Mouse (Mus musculus) CH12.LX (cell line): ENCODE data around the gene N4bp2l1. TPM values are rescaled to one million over a fixed set of nuclear protein-coding genes. Genes with fewer than 3 reads are reported as not detected.

Source experiments
- DNase-seq: peaks from one replicate; pipeline ENCODE4 v3.0.0-alpha.2; 2013; ENCODE audit errors: extremely low read depth
- H3K27ac ChIP-seq: 2 replicates; pipeline ENCODE4 v1.5.1; 2012; ENCODE audit warnings: low read depth, mild to moderate bottlenecking, control low read depth, moderate library complexity; ENCODE audit not compliant: insufficient read depth
- H3K27me3 ChIP-seq: replicated peaks from 2 replicates; pipeline ENCODE3; 2012; ENCODE audit warnings: inconsistent platforms
- H3K36me3 ChIP-seq, 2 experiments: replicated peaks in 1 of 2; 2 replicates each; pipeline versions ENCODE3 to v1.6.1; 2012; ENCODE audit warnings: inconsistent platforms in 1 of 2, low read length in 1 of 2, mild to moderate bottlenecking in 1 of 2, mixed read lengths in 1 of 2, moderate library complexity in 1 of 2; ENCODE audit not compliant: control insufficient read depth in 1 of 2, insufficient read depth in 1 of 2
- H3K4me1 ChIP-seq, 2 experiments: 2 replicates each; pipeline ENCODE4 v1.6.1; 2012; ENCODE audit warnings: inconsistent platforms in 1 of 2, moderate library complexity in 1 of 2; ENCODE audit not compliant: insufficient read depth in 2 of 2, control insufficient read depth in 1 of 2
- H3K4me2 ChIP-seq: 2 replicates; pipeline ENCODE4 v1.6.1; 2012; ENCODE audit warnings: low read depth, mild to moderate bottlenecking, control low read depth; ENCODE audit not compliant: poor library complexity, insufficient read depth, severe bottlenecking
- H3K4me3 ChIP-seq, 3 experiments: fragments of 150-350 bp in 1 of 3; sonication (generic) in 1 of 3; replicated peaks in 1 of 3; 2 replicates each; pipeline versions ENCODE3 to v1.5.1; 2011 to 2012; ENCODE audit warnings: low read depth in 2 of 3, low read length in 2 of 3, mild to moderate bottlenecking in 2 of 3, moderate library complexity in 2 of 3, control low read depth in 1 of 3, improper control_type of control experiment in 1 of 3, inconsistent platforms in 1 of 3, mixed read lengths in 1 of 3; ENCODE audit not compliant: poor library complexity in 1 of 3
- H3K79me2 ChIP-seq: replicated peaks from 2 replicates; pipeline ENCODE4 v1.6.1; 2012; ENCODE audit warnings: mild to moderate bottlenecking, moderate library complexity; ENCODE audit not compliant: control insufficient read depth, poor library complexity, insufficient read depth, severe bottlenecking; ENCODE audit errors: extremely low read depth
- H3K9ac ChIP-seq: 2 replicates; pipeline ENCODE4 v1.6.1; 2012; ENCODE audit warnings: low read depth, mild to moderate bottlenecking, control low read depth, moderate library complexity; ENCODE audit not compliant: insufficient read depth
- H3K9me3 ChIP-seq: replicated peaks from 2 replicates; pipeline ENCODE3; 2012; ENCODE audit warnings: low read length, inconsistent platforms, mixed read lengths
- BHLHE40 ChIP-seq: IDR thresholded peaks from 2 replicates; pipeline ENCODE4 v1.6.1; 2011; ENCODE audit warnings: mild to moderate bottlenecking, low read depth, low read length, improper control_type of control experiment
- CHD1 ChIP-seq: IDR thresholded peaks from 2 replicates; pipeline ENCODE4 v1.6.1; 2012; ENCODE audit warnings: low read depth, low read length, improper control_type of control experiment, inconsistent platforms
- CHD2 ChIP-seq: IDR thresholded peaks from 2 replicates; pipeline ENCODE4 v1.6.1; 2011; ENCODE audit warnings: low read length, improper control_type of control experiment
- E2F4 ChIP-seq: IDR thresholded peaks from 2 replicates; pipeline ENCODE4 v1.6.1; 2011; ENCODE audit warnings: low read depth, low read length, improper control_type of control experiment; ENCODE audit not compliant: insufficient replicate concordance
- ELF1 ChIP-seq: IDR thresholded peaks from 2 replicates; pipeline ENCODE4 v1.6.1; 2014; ENCODE audit warnings: low read depth, mild to moderate bottlenecking, inconsistent platforms, low read length, improper control_type of control experiment
- GABPA ChIP-seq: IDR thresholded peaks from 2 replicates; pipeline ENCODE4 v1.6.1; 2012; ENCODE audit warnings: low read depth, low read length, improper control_type of control experiment, inconsistent platforms; ENCODE audit not compliant: insufficient replicate concordance
- HCFC1 ChIP-seq: IDR thresholded peaks from 2 replicates; pipeline ENCODE4 v1.6.1; 2012; ENCODE audit warnings: low read depth, mild to moderate bottlenecking, inconsistent platforms, low read length, improper control_type of control experiment
- JUN ChIP-seq: IDR thresholded peaks from 2 replicates; pipeline ENCODE4 v1.6.1; 2011; ENCODE audit warnings: low read depth, mild to moderate bottlenecking, low read length, improper control_type of control experiment, moderate library complexity; ENCODE audit not compliant: insufficient read depth
- JUND ChIP-seq: conservative IDR thresholded peaks from 2 replicates; pipeline ENCODE4 v1.6.1; 2011; ENCODE audit warnings: low read depth, low read length, improper control_type of control experiment
- KAT2A ChIP-seq: IDR thresholded peaks from 2 replicates; pipeline ENCODE4 v1.6.1; 2012; ENCODE audit warnings: low read length, improper control_type of control experiment, inconsistent platforms; ENCODE audit not compliant: insufficient replicate concordance
- MAFK ChIP-seq: IDR thresholded peaks from 2 replicates; pipeline ENCODE4 v1.6.1; 2011; ENCODE audit warnings: low read length, improper control_type of control experiment; ENCODE audit not compliant: insufficient replicate concordance
- MAX ChIP-seq: IDR thresholded peaks from 2 replicates; pipeline ENCODE4 v1.6.1; 2011; ENCODE audit warnings: low read length, improper control_type of control experiment
- MAZ ChIP-seq: IDR thresholded peaks from 2 replicates; pipeline ENCODE4 v1.6.1; 2012; ENCODE audit warnings: low read depth, mild to moderate bottlenecking, inconsistent platforms, low read length, improper control_type of control experiment, moderate library complexity
- MEF2A ChIP-seq: IDR thresholded peaks from 2 replicates; pipeline ENCODE4 v1.6.1; 2014; ENCODE audit warnings: low read depth, mild to moderate bottlenecking, inconsistent platforms, low read length, improper control_type of control experiment, borderline replicate concordance
- MXI1 ChIP-seq: IDR thresholded peaks from 2 replicates; pipeline ENCODE4 v1.6.1; 2011; ENCODE audit warnings: mild to moderate bottlenecking, low read depth, low read length, improper control_type of control experiment
- MYC ChIP-seq: IDR thresholded peaks from 2 replicates; pipeline ENCODE4 v1.6.1; 2011; ENCODE audit warnings: low read depth, mild to moderate bottlenecking, improper control_type of control experiment, low read length
- NELFE ChIP-seq: IDR thresholded peaks from 2 replicates; pipeline ENCODE4 v1.6.1; 2011; ENCODE audit warnings: low read depth, low read length, improper control_type of control experiment
- PAX5 ChIP-seq: IDR thresholded peaks from 2 replicates; pipeline ENCODE4 v1.6.1; 2012; ENCODE audit warnings: low read length, inconsistent platforms, mixed read lengths
- POLR2A ChIP-seq: IDR thresholded peaks from 2 replicates; pipeline ENCODE4 v1.6.1; 2011; ENCODE audit warnings: low read depth, mild to moderate bottlenecking, improper control_type of control experiment, low read length
- RCOR1 ChIP-seq: conservative IDR thresholded peaks from 2 replicates; pipeline ENCODE4 v1.6.1; 2012; ENCODE audit warnings: low read depth, mild to moderate bottlenecking, inconsistent platforms, low read length, improper control_type of control experiment
- SMC3 ChIP-seq: IDR thresholded peaks from 2 replicates; pipeline ENCODE4 v1.6.1; 2011; ENCODE audit warnings: low read depth, low read length, improper control_type of control experiment
- TBP ChIP-seq: conservative IDR thresholded peaks from 2 replicates; pipeline ENCODE4 v1.6.1; 2011; ENCODE audit warnings: low read depth, low read length, improper control_type of control experiment
- TCF12 ChIP-seq: IDR thresholded peaks from 2 replicates; pipeline ENCODE4 v1.6.1; 2014; ENCODE audit warnings: low read depth, mild to moderate bottlenecking, inconsistent platforms, low read length, improper control_type of control experiment
- USF1 ChIP-seq: IDR thresholded peaks from 2 replicates; pipeline ENCODE4 v1.6.1; 2014; ENCODE audit warnings: low read depth, mild to moderate bottlenecking, inconsistent platforms, low read length, improper control_type of control experiment
- USF2 ChIP-seq: conservative IDR thresholded peaks from 2 replicates; pipeline ENCODE4 v1.6.1; 2011; ENCODE audit warnings: low read depth, low read length, improper control_type of control experiment
- ZMIZ1 ChIP-seq: IDR thresholded peaks from 2 replicates; pipeline ENCODE4 v1.6.1; 2012; ENCODE audit warnings: low read depth, mild to moderate bottlenecking, inconsistent platforms, low read length, improper control_type of control experiment
- ZNF384 ChIP-seq: IDR thresholded peaks from 2 replicates; pipeline ENCODE4 v1.6.1; 2012; ENCODE audit warnings: low read depth, low read length, improper control_type of control experiment, inconsistent platforms
- dilution Hi-C: fragments of 300-500 bp; cut with MboI; formaldehyde crosslinking; loops from 2 replicates; pipeline ENCODE4 v1.14.3; 2020; ENCODE audit warnings: low sequenced_read_pairs; ENCODE audit not compliant: extremely low pct_unique_long_range_greater_than_20kb, extremely low pct_ligation_motif_present
- in situ Hi-C: fragments of 300-500 bp; cut with MboI; formaldehyde crosslinking; loops from 3 replicates; pipeline ENCODE4 v1.14.3; 2019; ENCODE audit warnings: low sequenced_read_pairs, low pct_ligation_motif_present, low pct_unique_long_range_greater_than_20kb, mixed read lengths
- polyA plus RNA-seq: library from polyadenylated mRNA; unstranded; fragments of >175 nt; gene quantifications from 2 replicates; pipeline ENCODE4 v1.2.1, GENCODE M21; 2012; ENCODE audit warnings: low read depth; ENCODE audit not compliant: insufficient read length
- total RNA-seq, 2 experiments: library from RNA; depleted of rRNA; stranded (reverse); fragments of 300-350 nt in 1 of 2; fragments of >200 nt in 1 of 2; gene quantifications; 2 replicates each; pipeline ENCODE4 v1.2.3; 2012 to 2014

N4bp2l1 gene
- total and polyA plus RNA-seq, 3 experiments = 9.5 to 18.6 (median 10.2) TPM

DNA sequence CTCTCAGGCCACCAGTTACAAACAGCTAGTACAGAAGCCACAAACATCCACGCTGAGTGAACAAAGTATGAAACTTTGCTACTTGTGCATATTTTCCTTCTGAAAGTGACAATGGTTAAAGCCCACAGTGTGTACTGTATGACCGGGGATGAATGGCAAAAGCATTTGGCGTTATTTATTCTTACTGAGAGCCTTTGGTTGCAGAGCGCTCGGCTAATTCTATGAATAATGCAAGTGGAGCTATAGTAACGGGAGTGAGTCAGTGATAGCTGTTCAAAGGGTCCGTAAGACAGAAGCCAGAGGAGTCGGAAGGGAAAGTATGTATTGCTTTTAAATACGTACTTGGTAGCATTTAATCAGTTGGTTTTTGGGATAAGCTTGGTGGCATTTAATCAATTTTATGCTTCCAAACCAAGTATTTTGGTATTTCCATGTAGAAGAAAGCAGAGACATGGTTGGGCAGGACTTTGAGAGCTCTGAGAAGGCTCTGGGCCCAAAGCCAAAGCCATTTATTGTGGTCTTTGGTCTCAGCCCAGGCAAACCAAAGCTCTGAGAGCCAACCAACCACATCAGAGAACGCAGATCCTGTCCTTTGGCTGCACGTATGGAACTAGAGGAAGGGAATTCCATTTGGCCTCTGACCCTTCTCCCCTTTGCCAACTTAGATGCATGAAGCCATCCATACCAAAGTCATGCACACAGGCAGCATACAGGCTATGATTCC lies 26.3 kb downstream of the N4bp2l1 start:
- Histone ChIP-seq H3K36me3 (peaks cover 61 to 91% of the 10 kb centered on the region in 2 experiments), H3K9ac (no peak overlapping the region), H3K4me1 (no peaks in the 10 kb centered on the region), H3K4me2 (no peak overlapping the region), H3K79me2 (no peaks in the 10 kb centered on the region), H3K27ac (no peak overlapping the region), H3K27me3 (no peaks in the 10 kb centered on the region), H3K9me3 (no peaks in the 10 kb centered on the region), H3K4me3 (no peak overlapping the region)
- dilution Hi-C loops = no loop called here
- TF ChIP-seq JUND = no peak
- no peak for TF ChIP-seq MAZ
- TF ChIP-seq SMC3 = no peak
- no peak for TF ChIP-seq CHD1
- no peak for TF ChIP-seq ZNF384
- TF ChIP-seq MAFK = no peak
- TF ChIP-seq KAT2A = no peak
- no peak for TF ChIP-seq USF1
- no peak for TF ChIP-seq MEF2A
- TF ChIP-seq CHD2 = no peak
- no peak for TF ChIP-seq TBP
- no peak for TF ChIP-seq E2F4
- no peak for TF ChIP-seq JUN
- no peak for TF ChIP-seq HCFC1
- TF ChIP-seq MAX = no peak
- no peak for TF ChIP-seq USF2
- TF ChIP-seq GABPA = no peak
- no peak for DNase-seq
- in situ Hi-C loops = no loop called here

GRCm38 (mm10) chr5:150566971-150567370 lies 30.0 kb downstream of the N4bp2l1 start:
- H3K9ac ChIP-seq = no peak overlapping the region
- dilution Hi-C loops (no loop called here), in situ Hi-C loops (no loop called here)
- DNase-seq = no peak
- peaks cover 62 to 90% of the 10 kb centered on the region in 2 experiments for H3K36me3 ChIP-seq
- H3K4me2 ChIP-seq = no peak overlapping the region
- H3K9me3 ChIP-seq = no peaks in the 10 kb centered on the region
- no peaks in the 10 kb centered on the region; the same call in 1 of the 2 replicates for H3K79me2 ChIP-seq
- H3K4me1 ChIP-seq = no peaks in the 10 kb centered on the region
- H3K4me3 ChIP-seq = no peak overlapping the region
- TF ChIP-seq ZMIZ1 (no peak), PAX5 (no peak), BHLHE40 (no peak), POLR2A (no peak), RCOR1 (no peak), ZNF384 (no peak), KAT2A (no peak), TCF12 (no peak), MAFK (no peak), JUN (no peak), TBP (no peak), USF1 (no peak), CHD2 (no peak), JUND (no peak), NELFE (no peak), MXI1 (no peak), MYC (no peak), USF2 (no peak), ELF1 (no peak)
- no peak overlapping the region for H3K27ac ChIP-seq
- H3K27me3 ChIP-seq = no peaks in the 10 kb centered on the region
